Mouse (Mus musculus) neural tube, postnatal 0 days (tissue): ENCODE results near the gene Gys2. TPM values are rescaled to one million over a fixed set of nuclear protein-coding genes. Genes with fewer than 3 reads are reported as not detected.

ENCODE experiments used
- polyA plus RNA-seq: library from polyadenylated mRNA; unstranded; fragments of >200 nt; fragmentation: Nextera tagmentation; extraction: Ambion mirVana; gene quantifications from 2 replicates; pipeline ENCODE4 v1.2.1, GENCODE M21; 2015

Gene Gys2
- 0.25 and 0.36 TPM in 2 replicates for polyA plus RNA-seq

DNA sequence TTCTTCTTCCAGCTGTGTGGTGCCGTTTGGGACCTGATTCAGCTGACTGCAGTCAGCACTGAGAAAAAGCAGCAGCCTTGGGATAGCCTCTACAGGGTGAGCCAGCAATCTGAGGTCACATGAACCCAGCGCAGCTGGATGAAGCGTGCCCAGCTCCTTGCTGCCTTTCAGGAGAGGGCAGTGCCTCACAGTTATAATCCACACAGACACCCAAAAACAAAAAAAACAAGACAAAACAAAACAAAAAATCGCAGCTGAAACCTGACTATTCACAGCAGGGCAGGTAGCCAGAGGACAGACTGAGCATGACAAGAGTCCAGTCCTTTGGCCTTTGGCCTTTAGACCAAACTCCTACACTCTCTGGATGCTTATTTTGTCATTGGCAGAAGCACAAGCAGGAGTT, at the start of gene Gys2:
Gys2 (minus strand) TSS at position 309 of the 403 bp plus-strand sequence.

GRCm38 (mm10) chr6:142507785-142508162, 34.9 kb upstream of the Gys2 start, which contains the start of gene Ldhb:
Ldhb (minus strand) TSS chr6:142507957.

GRCm38 (mm10) chr6:142412906-142413491, 59.9 kb downstream of the Gys2 start, which contains the start of gene Spx:
Spx (plus strand) TSS chr6:142413441.

DNA sequence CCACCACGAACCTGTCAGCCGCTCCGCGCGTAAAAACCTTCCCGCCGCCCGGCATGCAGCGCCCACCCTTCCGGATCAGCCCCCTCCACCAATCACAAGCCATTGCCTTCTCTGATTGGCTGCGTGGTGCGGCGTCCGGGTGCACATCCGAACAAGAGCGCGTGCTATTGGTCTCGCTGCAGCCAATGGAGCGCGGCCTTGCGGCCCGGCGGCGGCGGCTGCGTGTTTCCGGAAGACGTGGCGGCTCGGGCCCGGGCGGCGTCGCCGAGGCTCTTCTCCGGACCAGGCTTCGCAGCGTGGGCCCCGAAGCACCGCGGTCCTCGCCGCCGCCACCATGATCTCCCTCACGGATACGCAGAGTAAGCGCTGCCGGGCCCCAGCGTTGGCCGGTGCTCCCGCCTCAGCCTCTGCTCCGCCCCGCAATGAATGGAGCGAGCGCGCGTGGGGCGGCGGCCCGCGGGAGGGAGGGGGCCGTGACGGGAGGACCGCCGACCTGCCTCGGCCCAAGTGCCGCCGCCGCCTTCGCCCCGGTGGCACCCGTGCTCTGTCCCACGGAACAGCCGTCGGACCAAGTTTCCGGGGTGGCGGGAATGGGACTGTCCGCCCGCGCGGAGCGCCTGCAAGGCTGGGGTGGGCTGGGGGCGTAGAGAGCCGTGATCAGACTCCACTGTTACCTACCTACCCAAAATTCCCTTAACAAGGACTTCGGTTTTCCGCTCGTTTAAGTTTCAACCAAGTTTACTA, 85.7 kb downstream of the Gys2 start, which contains the start of the genes Recql and Golt1b:
Recql (minus strand) TSS at position 77 of the 744 bp plus-strand sequence.
Golt1b (plus strand) TSS at position 211 of the 744 bp plus-strand sequence.

Other genes starting within 250 kb of the Gys2 start
- not detected in 2 replicates for gene Iapp, start 174.7 kb downstream of the Gys2 start, polyA plus RNA-seq
- gene Slco1a5, start 150.1 kb downstream of the Gys2 start, polyA plus RNA-seq = 0.23 and 0.49 TPM in 2 replicates
- gene Pyroxd1, start 127.5 kb downstream of the Gys2 start, polyA plus RNA-seq = 15.4 and 16.8 TPM in 2 replicates
- 13.9 and 15.2 TPM in 2 replicates for gene Recql, start 86.0 kb downstream of the Gys2 start, polyA plus RNA-seq
- 54.7 and 56.4 TPM in 2 replicates for gene Golt1b, start 85.9 kb downstream of the Gys2 start, polyA plus RNA-seq
- gene Spx, start 59.7 kb downstream of the Gys2 start, polyA plus RNA-seq = 1.1 and 1.2 TPM in 2 replicates
- gene Ldhb, start 34.8 kb upstream of the Gys2 start, polyA plus RNA-seq = 774 and 778 TPM in 2 replicates
- gene Kcnj8, start 98.5 kb upstream of the Gys2 start, polyA plus RNA-seq = 7.4 and 10.2 TPM in 2 replicates
- gene Abcc9, start 229.2 kb upstream of the Gys2 start, polyA plus RNA-seq = 1.5 and 2.2 TPM in 2 replicates